Mouse (Mus musculus): ENCODE data around the gene Ppard.

Ppard gene

DNA sequence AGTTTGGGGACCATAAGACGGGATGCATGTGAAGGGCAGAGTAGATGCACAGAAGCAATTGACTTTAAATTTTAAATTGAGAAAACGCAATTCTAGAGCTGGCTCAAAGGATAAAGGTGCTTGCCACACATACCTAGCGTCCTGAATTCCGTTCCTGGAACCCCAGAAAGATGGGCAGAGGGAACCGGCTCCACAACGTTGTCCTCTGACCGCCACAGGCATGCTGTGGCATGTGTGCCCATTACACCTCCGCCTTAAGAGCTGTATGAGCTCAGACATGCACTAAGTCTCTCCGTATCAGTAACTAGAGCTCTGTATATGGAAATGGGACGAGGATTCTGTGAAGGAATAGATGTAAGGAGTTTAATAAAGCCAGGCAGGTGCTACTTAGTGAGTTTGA is 7.9 kb upstream of the Ppard start:
- no peak for DNase-seq

DNA sequence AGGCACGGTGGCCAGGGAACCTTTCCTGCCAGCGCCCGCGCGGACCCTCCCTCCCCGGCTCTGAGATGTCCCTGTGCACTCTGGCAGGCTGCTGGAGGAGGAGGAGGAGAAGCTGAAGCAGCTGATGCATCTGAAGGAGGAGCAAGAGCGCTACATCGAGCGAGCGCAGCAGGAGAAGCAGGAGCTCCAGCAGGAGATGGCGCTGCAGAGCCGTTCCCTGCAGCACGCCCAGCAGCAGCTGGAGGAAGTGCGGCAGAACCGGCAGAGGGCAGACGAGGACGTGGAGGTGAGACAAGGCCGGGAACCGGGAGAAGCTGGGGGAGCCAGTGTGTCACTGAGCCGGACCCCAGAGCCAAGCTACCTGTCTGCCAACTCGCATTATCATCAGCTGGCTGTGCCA is 6.5 kb upstream of the Ppard start:
- peak; percentile 76 to 85 for DNase-seq

DNA sequence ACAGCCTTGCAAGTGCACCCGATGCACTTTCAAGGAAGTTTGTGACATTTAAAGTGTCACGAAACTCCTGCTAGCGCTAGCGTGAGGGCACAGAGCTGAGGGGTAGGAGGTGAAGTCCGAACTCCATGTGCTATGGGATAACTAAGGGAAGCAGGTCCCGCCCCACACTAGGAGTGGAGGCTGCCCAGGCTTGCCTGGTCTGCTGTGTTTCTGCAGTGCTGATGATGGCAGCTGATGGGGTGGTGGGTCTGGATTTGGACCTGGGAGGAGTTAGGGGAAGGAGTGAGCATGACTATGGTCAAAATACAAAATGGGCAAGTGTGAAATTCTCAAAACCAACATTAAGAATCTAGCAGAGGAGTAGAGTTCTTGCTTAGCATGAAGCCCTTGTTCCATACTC is 2.0 kb upstream of the Ppard start:
- no peak for DNase-seq

DNA sequence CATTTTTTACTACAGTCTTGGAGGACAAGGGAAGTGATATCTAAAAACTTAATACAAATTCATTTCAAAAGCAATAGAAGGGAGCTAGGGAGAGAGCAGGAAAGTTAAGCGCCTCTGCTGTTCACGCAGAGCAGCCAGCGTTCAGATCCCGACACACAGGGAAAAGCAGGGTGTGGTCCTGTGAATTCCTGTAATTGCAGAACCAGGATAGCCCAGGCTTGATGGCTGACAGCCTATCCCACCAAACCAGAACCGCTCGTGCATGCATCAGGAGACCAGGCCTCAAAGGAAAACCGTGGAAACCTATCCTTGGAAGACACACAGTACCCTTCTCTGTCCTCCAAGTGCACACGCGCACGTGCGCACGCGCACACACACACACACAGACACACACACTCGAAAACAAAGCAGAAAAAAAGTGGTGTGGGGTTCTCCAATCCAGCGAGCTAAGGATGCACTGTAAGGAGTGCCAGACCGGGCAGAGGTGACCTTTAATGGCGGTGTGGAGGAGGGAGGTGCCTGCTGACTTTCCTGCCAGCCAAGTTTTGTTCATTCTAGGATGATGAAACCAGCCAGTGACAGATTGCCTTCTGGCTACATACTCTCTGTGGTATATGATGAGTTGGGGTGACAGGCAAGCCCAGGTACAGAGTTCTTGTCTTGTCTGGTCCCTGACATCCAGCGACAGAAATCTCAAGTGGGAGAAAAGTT is 1.3 kb upstream of the Ppard start:
- no peak for DNase-seq

DNA sequence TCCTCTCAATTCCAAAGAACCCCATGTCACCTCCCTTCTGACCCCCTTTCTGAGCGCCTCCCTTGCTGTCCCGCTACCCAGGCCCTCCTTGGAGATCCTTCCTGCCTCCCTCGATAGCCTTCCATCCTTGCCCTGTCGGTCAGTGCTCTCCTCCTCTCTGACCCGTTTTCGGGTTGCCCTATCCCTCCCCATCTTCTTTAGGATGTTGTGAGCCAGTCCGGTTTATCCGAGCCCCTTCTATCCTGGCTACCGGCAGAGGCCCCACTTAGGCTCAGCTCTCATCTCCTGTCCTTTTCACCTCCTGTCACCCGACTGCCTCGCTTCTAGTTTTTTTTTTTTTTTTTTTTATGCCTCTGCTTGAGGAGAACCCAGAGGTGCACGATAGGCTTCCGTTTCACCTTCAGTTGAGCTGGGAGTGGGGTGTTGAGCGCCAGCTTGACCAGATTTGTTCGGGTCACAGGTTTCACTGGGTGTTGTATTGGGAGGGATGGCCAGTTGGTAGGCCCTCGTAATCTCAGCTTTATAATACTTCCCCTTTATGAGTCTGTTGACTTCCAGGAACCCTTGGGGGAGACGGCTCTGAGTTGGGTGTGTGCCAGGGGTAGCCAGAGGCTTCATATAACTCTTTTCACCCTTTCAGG is 711 bp downstream of the Ppard start:
- DNase-seq, result peak in 1 of 2 experiments; percentile 44

DNA sequence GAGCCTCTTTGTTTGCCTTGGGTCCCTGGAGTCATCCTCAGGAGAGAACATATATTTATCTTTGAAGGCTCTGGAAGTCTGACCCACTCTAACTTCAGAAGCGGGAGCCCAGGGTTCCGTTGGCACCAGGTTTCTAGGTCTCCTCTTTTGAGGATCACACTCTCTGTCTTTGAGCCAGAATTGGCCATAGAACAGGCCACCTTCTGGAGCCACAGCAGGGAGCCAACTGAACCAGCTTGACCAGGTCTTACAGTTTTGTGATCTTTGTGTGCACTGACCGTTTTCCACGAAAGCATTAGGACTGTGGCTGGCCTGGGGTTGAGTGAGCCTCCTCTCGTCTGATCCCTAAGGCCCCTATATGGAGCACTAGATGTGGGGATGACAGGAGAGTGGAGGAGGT is 2.1 kb downstream of the Ppard start:
- DNase-seq, result no peak

DNA sequence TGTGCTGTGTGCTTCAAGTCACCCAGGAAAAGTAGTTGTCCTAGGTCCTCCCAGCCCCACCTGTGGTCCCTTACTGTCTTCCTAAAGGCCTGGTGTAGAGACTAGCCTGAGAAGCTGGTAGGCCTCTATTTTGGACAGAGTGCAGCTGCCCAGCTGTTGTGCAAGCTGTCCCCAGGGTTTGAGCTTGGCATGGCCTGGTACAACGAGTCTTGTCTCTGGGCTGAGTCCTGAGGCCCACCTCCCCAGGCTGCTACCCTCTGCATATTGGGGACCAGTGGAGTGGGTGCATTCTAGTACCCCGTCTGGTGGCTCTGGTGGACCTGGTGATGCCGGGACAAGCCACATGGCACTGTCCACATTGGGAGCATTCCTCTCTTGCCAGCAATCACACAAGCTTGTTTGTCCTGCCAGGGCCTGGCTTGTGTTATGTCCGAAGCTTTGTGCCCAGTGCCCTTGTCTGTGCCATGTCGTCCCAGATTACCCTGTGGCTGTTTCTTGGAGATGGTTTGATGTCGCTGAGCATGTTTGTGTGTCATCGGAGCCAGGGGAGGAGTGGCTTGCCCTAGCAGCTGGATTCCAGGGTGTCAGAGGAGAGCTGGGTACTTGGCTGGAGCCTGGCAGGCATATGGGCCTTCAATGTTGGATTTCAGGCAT is 3.6 kb downstream of the Ppard start:
- DNase-seq, result no peak

DNA sequence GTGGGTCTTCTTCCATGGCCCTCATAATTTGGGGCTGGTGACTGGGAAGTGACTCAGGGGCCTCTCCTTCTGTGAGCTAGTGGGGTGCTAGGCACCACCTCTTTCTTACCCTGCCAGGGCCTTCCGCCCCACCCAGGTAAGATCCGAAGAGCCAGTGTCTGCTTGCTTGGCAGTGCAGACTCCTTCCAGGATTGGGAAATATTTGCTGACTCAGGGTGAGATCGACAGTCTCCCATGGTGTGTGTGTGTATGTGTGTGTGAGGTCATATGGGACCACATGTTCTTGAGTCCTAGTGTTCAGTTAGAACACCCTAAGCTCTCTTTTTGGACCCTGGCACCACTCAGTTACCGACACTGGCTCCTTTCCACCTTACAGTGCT is 4.1 kb downstream of the Ppard start:
- no peak for DNase-seq

DNA sequence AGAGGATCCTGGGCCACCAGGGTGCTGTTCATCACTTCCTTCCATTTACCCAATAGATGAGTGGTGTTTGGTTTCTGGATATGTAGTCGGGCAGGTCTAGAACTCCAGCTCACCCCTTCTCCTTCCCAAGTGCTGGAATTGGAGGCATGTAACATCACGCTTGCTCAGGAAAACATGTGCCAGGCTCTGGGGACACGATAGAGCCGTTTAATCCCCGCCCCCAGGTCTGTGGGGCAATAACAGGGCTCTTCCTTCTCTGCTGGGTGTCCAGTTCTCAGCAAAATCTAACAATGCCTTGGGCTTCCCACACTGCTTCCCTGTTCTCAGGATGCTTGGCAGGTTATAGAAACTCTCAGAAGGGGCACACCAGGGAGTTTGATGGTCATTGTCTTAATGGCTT is 4.9 kb downstream of the Ppard start:
- DNase-seq, result no peak

DNA sequence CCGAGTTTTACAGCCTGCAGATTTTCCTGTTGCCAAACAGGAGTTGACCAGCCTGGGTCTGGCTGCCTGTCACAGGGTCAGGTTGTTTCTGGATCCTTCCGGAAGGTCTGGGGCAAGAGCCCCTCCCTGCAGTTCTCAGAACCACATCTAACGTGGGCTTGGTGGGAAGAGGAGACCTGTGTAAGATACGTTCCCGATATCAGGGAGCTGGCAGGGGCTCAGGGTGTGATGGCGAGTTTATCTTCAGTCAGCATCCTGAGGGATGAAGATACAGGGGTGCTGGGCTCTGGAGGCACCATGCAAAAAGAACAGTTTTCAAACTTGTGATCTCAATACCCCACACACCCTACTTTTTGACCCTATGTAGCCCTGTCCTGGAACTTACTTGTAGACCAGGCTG is 5.4 kb downstream of the Ppard start:
- DNase-seq, result no peak

DNA sequence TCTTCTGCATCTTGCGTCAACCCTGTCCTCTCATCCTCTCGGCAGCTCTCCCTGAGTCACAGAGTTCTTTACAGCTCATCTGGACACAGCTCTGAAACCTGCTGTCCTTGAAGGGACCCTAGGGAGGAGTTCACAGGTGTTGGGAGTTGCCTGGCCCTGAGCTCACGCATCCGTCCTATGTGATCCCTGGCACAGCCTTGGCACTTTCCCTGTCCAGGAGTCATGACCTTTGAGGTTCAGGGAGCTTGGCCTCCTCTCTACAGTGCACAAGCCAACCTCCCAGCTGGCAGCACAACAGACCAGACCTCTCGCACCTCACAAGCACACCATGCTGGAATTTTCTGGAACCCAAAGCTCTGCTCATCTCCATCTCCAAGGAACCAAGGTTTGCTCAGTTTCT is 8.3 kb downstream of the Ppard start:
- no peak for DNase-seq

DNA sequence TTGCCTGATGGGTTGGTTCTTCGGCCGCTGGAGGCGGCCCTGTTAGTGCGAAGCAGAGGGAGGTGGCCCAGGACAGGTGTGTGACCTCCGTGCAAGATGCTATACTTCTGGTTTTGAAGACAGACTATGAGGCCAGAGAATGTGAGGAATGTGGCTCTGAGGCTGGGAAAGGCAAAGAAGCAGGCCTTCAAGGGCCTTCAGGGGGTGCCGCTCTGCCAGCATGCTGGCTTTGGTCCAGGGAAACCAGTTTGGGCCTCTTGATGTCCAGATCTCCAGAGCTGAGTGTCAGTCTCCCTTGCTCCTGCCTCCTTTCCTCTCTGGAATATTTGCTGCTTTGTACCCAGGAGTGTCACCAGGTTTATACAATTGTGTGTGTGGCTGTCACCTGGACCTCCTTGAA is 9.8 kb downstream of the Ppard start:
- no peak for DNase-seq

DNA sequence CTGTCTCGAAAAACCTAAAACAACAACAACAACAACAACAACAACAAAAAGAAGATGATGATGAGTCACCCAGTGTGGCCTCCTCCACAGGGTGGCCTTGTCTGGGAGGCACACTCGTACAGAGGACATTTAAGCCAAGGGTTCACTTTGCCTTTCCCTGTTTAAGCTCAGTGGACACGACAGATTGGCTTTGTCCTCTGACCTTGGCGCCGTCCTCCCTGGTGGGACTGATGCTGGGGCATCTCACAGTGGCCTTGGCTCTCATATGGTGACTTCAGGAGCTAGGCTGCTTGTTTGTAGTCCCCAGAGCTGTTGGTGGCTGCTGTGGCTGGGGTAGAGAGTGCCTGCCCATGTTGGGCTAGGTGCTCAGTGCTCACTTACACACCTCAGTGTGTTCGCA is 11.7 kb downstream of the Ppard start:
- DNase-seq, result no peak

DNA sequence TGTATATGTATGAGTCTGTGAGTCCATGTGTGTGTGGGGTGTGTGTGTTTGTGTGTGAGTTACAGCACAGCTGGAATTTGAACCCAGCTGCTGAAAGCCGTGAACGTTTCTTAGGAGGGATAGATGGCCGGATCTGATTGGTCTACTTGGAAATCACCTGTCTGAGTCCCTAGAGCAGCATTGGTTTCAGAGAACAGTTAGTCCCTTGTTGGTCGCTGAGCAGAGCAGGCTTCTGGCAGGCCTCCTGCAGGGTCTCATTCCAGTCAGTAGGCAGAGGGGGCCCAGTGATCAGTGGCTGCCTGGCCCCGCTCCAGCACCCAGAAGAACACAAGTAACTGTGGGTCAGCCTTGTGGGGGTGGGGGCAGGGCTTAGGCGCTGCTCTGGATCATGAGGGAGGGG is 12.2 kb downstream of the Ppard start:
- no peak for DNase-seq

DNA sequence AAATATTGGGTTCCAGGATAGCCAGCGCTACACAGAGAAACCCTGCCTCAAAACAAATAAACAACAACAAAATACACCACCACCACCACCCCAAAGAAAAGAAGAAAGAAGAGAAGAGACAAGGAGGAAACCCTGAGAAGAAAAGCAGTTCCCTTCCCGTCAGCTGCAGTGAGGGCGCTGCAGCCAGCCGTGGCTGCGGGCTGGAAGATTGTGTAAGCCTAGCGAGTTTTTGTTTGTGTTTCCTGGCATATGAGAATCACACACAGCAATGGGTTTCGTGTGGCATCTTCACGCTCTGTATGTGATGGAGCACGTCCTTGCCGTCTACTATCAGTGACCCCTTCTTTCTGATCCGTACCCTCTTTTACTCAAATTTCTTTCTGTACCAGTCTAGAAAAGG is 14.1 kb downstream of the Ppard start:
- DNase-seq, result no peak

DNA sequence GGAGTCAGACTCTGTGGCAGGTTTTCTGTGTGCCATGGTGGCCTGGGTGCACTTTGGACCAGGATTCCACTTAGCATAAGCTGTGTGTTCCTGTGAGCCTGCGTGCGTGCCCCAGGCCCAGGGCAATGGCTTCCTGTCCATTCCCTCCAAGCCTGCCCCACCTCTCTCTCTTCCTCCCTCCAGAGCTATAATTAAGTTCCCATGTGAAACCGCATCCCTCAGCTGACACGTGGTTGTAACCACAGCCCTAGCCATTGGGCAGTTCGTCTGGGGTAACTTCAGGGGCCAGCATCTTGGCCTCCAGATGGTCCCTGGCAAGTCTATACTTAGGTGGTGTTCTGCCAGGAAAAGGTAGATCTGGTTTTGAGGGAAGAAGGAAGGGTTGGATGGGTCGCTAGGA is 15.1 kb downstream of the Ppard start:
- peak in 1 of 2 experiments; percentile 24 for DNase-seq

DNA sequence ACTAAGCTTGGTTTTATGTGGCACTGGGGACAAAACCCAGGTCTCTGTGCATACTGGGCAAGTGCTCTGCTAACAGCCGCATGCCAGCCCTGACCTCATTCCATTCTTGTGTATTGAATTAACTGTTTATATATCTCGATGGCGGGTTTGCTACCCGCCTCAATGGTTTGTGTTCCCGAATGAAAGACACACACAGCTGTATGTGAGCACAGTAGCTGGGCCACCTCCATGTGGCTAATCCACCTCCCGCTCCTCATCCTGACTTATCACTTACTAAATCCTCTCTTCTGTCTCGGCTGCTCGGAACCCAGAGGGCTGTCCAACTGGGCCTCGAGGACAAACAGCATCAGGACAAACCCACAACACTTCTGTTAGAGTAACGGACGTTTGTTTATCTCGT is 16.6 kb downstream of the Ppard start:
- DNase-seq, result no peak

DNA sequence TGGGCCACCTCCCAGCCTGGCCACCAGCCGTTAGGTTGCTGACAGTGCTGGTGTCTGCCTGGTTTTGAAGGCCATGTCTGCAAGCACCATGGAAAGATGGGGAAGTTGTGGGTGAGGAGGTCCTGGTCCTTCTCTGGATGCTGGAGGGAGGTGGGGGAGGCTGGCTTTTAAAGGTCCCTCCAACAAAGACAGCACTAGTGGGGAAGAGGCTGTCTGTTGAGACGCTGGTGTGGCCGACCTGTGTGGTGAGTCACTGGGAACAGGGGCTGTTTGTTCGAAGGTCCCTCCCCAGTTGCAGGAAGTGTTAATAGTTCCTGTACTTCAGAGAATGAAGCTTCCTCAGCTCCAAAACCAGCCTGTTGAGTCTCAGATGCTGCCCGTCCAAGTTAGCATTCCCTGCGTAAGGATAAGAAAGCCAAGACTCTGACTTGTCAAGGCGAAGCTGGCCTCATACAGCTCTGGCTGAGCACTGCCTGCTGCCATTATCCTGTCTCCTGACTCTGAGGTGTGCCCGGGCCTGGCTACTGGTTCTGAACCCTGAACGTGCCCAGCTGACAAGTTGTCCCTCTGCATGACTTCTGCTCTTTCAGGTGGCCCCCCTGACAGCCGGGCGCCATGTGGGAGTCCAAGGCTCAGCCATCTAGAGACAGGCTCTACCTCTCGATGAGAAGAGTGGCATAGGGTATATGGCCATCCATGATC is 19.2 kb downstream of the Ppard start:
- DNase-seq, result no peak

DNA sequence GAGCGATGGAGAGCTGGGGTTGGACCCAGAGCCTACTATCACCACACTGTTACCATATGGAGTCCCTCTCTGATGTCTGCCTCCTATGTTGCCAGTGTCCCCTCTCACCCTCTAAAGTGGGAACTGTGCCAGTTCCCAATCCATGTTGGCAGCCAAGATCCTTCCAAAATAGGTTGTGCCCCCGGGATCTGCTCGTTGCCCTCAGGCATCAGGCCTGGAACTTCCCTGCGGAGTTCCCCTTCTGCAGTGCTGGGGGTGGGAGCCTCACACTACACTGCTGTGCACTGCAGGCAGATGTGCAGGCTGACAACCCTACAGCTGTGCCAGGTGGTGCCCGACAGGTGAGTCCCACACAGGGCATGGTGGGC is 19.8 kb downstream of the Ppard start:
- DNase-seq, result no peak

DNA sequence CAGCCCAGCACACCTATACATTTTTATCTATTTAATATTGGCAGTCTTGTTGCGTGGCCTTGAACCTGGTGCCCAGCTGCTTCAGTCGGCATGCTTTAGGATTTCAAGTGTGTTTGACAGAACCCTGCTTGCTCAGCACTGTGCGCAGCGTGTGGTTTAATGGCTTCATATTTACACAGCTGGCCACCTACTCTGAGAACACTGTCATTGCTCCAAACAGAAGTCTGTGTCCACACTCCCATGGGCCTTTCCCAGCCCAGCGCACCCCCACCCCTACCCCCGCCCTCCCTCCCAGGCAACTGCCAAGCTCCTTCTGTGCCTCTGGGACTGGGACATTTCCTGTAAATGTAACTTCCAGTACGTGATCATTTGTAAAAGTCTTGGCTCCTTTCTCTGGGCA is 20.7 kb downstream of the Ppard start:
- no peak for DNase-seq

DNA sequence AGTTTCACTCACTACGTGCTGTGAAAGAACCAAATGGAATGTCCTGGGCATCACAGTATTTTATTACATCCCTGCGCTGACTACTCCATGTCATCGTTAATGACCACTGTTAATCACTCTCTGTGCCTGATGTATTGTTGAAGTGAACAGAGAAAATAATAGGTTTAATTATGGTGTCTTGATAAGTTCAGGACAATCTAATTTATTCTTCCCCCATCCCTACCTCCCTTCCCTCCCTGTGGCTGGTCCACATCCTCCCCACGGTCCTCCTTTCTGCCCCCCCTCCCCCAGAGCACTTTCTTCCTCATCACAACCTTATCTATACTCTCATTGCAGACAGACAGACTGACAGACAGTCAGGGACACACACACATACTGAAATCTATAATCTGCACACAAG is 22.3 kb downstream of the Ppard start:
- no peak for DNase-seq

DNA sequence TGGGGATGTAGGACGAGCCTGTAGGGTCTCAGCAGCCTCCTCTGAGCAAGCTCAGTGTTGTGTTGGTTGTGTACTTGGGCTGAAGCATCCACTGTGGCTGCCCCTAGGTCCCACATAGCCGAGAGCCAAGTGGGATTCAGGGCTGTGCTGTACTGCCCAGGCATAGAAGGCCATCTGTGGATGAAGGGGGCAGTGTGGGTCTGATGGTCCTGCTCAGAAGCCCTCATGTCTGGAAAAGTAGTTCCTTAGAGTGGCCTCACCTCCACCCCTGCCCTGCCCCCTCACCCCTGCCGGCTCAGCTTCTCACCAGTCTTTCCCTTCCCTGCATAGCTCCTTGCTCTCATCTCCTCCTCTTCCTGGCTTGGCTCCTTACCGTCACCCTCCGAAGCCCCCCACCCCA is 23.2 kb downstream of the Ppard start:
- DNase-seq, result no peak

DNA sequence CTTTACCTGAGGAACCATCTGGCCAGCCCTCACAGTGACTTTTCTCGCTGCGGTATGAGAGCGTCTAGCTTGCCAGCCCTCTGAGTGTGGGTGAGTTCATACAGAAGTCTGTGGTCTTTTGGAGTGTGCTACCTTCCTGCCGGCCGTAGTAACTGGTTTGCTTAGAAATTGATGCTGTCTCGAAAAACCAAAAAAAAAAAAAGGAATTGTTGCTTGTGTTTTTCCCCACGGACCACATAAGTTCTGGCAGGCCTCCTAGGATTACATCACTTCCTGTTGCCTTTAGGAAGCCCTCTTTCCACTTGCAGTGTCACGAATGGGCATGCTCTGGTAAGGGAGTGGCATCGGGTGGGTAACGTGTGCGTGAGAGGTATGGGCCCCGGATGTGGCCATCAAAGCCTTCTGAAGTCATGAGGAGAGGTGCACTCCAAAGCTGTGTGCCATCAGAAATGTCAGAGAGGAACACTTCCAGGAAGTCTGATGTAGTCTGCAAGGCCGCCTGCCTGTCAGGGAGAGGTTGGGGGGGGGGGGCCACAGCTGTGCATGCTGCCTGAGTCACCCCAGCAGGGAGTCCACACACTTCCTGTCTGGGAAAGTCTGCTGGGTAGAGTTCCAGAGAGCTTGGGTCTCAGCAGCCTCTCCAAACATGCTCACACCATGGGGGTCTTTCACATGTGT is 24.3 kb downstream of the Ppard start:
- peak in 1 of 2 experiments; percentile 18 for DNase-seq

All from spleen, adult 18-20 months (tissue).